Comparison of ENCODE assay signal across 25 mouse cellular contexts in the genomic region with DNA sequence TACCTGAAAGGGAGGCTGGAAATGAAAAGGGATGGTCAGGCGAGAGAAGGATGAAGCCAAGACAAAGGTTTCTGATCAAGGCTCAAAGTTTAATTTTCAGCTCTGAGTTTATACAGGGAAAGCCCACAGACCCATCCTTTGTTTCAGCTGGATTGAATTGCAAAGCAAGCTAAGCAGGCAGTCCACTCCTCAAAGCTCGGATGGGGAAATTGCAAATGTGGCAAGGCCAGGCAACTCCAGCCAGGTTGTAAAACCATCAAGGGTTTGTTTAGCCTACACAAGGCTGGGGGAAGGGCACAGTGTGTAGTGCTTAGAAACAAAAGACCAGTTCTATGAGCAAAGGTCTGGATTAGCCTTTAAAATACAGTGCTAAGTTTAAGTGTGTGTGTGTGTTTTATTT. TPM values are rescaled to one million over a fixed set of nuclear protein-coding genes. Genes with fewer than 3 reads are reported as not detected.
A peak's percentile ranks its signal among the peaks of the same experiment; 100 is the strongest.
DNase-seq lines count a peak whose midpoint lies in the region; ATAC-seq and TF ChIP-seq lines count a peak whose summit lies in the region.
"Had no signal": no experiment of that assay in that cellular context is flagged by ENCODE, and none has a peak within 500 bp of the region (broad histone marks: within the 10 kb centered on the region; RNA-seq: fewer than 3 reads in every experiment).

No protein-coding gene starts in this region.

- H3K27me3 ChIP-seq in forebrain, embryonic 10.5 days (ENCODE audit: poor library complexity, severe bottlenecking), result no peaks in the 10 kb centered on the region
- no peaks in the 10 kb centered on the region for H3K27me3 ChIP-seq in forebrain, postnatal 0 days (ENCODE audit: insufficient read depth, low read length)
- H3K27me3 ChIP-seq in hindbrain, embryonic 13.5 days, result no peaks in the 10 kb centered on the region
- H3K27me3 ChIP-seq in hindbrain, embryonic 16.5 days (replicated peaks; ENCODE audit: control insufficient read depth, insufficient read depth, low read length), result no peaks in the 10 kb centered on the region
- no peaks in the 10 kb centered on the region for H3K27me3 ChIP-seq in limb, embryonic 11.5 days (ENCODE audit: control insufficient read depth, insufficient read depth, low read length)
- H3K27me3 ChIP-seq: embryonic facial prominence, embryonic 15.5 days; stomach, embryonic 15.5 days had no signal

- WGBS in forebrain, embryonic 10.5 days, result 34% methylated on average over 2 of the region's 2 CpGs
- 23% methylated on average over 2 of the region's 2 CpGs for WGBS in forebrain, postnatal 0 days
- WGBS in hindbrain, embryonic 13.5 days, result 17% methylated on average over 2 of the region's 2 CpGs
- 15% methylated on average over 2 of the region's 2 CpGs for WGBS in hindbrain, embryonic 16.5 days
- 15% methylated on average over 2 of the region's 2 CpGs for WGBS in limb, embryonic 11.5 days

- H3K9me3 ChIP-seq in forebrain, embryonic 10.5 days, result no peaks in the 10 kb centered on the region
- no peaks in the 10 kb centered on the region for H3K9me3 ChIP-seq in forebrain, postnatal 0 days (ENCODE audit: low read length)
- H3K9me3 ChIP-seq in hindbrain, embryonic 13.5 days, result no peaks in the 10 kb centered on the region
- H3K9me3 ChIP-seq in hindbrain, embryonic 16.5 days (ENCODE audit: control insufficient read depth, low read length), result no peaks in the 10 kb centered on the region
- no peaks in the 10 kb centered on the region for H3K9me3 ChIP-seq in limb, embryonic 11.5 days (ENCODE audit: control insufficient read depth, low read length)
- H3K9me3 ChIP-seq: embryonic facial prominence, embryonic 15.5 days; stomach, embryonic 15.5 days had no signal

- no peak for DNase-seq in forebrain, embryonic 10.5 days (ENCODE audit: extremely low spot score, low spot score)
- no peak for DNase-seq in forebrain, postnatal 0 days
- DNase-seq in ES-CJ7 (ENCODE audit: low read depth, low spot score), result peak; percentile 89
- DNase-seq in limb, embryonic 11.5 days (ENCODE audit: low spot score), result peak; percentile 46
- no peak for DNase-seq in left cerebral cortex, adult 9 months (ENCODE audit: low spot score in 2 of 2)
- no peak for DNase-seq in kidney, postnatal 14 days
- DNase-seq: adrenal gland, adult 8-10 months; cerebellum, adult 9-11 months; gastrocnemius, postnatal 25 days; kidney, adult 2 months; kidney, postnatal 10 days; layer of hippocampus, postnatal 36 days; lung, adult 18-20 months; lung, postnatal 4 days; thymus, adult 18-20 months; thymus, postnatal 4 days had no signal

- no peaks in the 10 kb centered on the region for H3K36me3 ChIP-seq in forebrain, embryonic 10.5 days (replicated peaks)
- H3K36me3 ChIP-seq in forebrain, postnatal 0 days (ENCODE audit: insufficient read depth), result no peaks in the 10 kb centered on the region
- H3K36me3 ChIP-seq in hindbrain, embryonic 13.5 days, result no peaks in the 10 kb centered on the region
- no peaks in the 10 kb centered on the region for H3K36me3 ChIP-seq in hindbrain, embryonic 16.5 days (ENCODE audit: control insufficient read depth, insufficient read depth, low read length)
- H3K36me3 ChIP-seq in limb, embryonic 11.5 days (ENCODE audit: control insufficient read depth, insufficient read depth, low read length), result no peaks in the 10 kb centered on the region
- H3K36me3 ChIP-seq: embryonic facial prominence, embryonic 15.5 days; stomach, embryonic 15.5 days had no signal

- peak overlapping the region; percentile 44; the same call in 1 of the 2 replicates for H3K27ac ChIP-seq in forebrain, embryonic 10.5 days
- no peak overlapping the region for H3K27ac ChIP-seq in forebrain, postnatal 0 days (ENCODE audit: low read depth, low read length)
- peak overlapping the region; percentile 20; the same call in 1 of the 2 replicates for H3K27ac ChIP-seq in hindbrain, embryonic 13.5 days
- no peak overlapping the region for H3K27ac ChIP-seq in hindbrain, embryonic 16.5 days (ENCODE audit: low read depth, low read length)
- H3K27ac ChIP-seq in limb, embryonic 11.5 days (replicated peaks; ENCODE audit: low read depth, low read length), result peak overlapping the region; percentile 42; the same call in 1 of the 2 replicates
- H3K27ac ChIP-seq: embryonic facial prominence, embryonic 15.5 days; layer of hippocampus, adult 2 months; stomach, embryonic 15.5 days had no signal

- no peak overlapping the region for H3K9ac ChIP-seq in forebrain, postnatal 0 days
- H3K9ac ChIP-seq in hindbrain, embryonic 13.5 days, result no peak overlapping the region
- H3K9ac ChIP-seq in hindbrain, embryonic 16.5 days (ENCODE audit: low read depth, low read length), result no peak overlapping the region
- no peak overlapping the region for H3K9ac ChIP-seq in limb, embryonic 11.5 days (ENCODE audit: low read length)
- H3K9ac ChIP-seq: embryonic facial prominence, embryonic 15.5 days; stomach, embryonic 15.5 days had no signal

- H3K4me3 ChIP-seq in forebrain, embryonic 10.5 days, result no peak overlapping the region
- no peak overlapping the region for H3K4me3 ChIP-seq in forebrain, postnatal 0 days (ENCODE audit: low read depth, low read length)
- no peak overlapping the region for H3K4me3 ChIP-seq in hindbrain, embryonic 13.5 days
- H3K4me3 ChIP-seq in hindbrain, embryonic 16.5 days (ENCODE audit: low read length), result no peak overlapping the region
- H3K4me3 ChIP-seq in limb, embryonic 11.5 days (ENCODE audit: low read depth, low read length), result no peak overlapping the region
- H3K4me3 ChIP-seq: embryonic facial prominence, embryonic 15.5 days; layer of hippocampus, adult 2 months; myocyte; stomach, embryonic 15.5 days had no signal

- ATAC-seq in forebrain, postnatal 0 days, result no peak
- no peak for ATAC-seq in hindbrain, embryonic 13.5 days (ENCODE audit: low FRiP score)
- ATAC-seq in hindbrain, embryonic 16.5 days, result no peak
- ATAC-seq in limb, embryonic 11.5 days (ENCODE audit: insufficient number of reproducible peaks, low FRiP score, low TSS enrichment, low read depth), result no peak
- ATAC-seq: inflammation-experienced regulatory T-cells, adult 6 months had no signal

- peaks cover 25% of the 10 kb centered on the region for H3K4me1 ChIP-seq in forebrain, embryonic 10.5 days
- H3K4me1 ChIP-seq in forebrain, postnatal 0 days (ENCODE audit: insufficient read depth), result no peaks in the 10 kb centered on the region
- peaks cover 10% of the 10 kb centered on the region for H3K4me1 ChIP-seq in hindbrain, embryonic 13.5 days (replicated peaks)
- peaks cover 2% of the 10 kb centered on the region; the same call in 1 of the 2 replicates for H3K4me1 ChIP-seq in hindbrain, embryonic 16.5 days (ENCODE audit: control insufficient read depth, insufficient read depth, low read depth, low read length)
- H3K4me1 ChIP-seq in limb, embryonic 11.5 days (ENCODE audit: control insufficient read depth, insufficient read depth, low read length), result 0 out of 2 replicates have a peak, but pooled peaks cover 7% of the 10 kb centered on the region

- TF ChIP-seq CTCF in forebrain, postnatal 0 days (IDR thresholded peaks at IDR 0.05; ENCODE audit: low read depth), result no peak

- H3K4me2 ChIP-seq in forebrain, postnatal 0 days (ENCODE audit: low read depth), result no peak overlapping the region
- no peak overlapping the region for H3K4me2 ChIP-seq in hindbrain, embryonic 13.5 days
- no peak overlapping the region for H3K4me2 ChIP-seq in hindbrain, embryonic 16.5 days (ENCODE audit: low read length)
- no peak overlapping the region for H3K4me2 ChIP-seq in limb, embryonic 11.5 days (ENCODE audit: low read depth, severe bottlenecking)
- H3K4me2 ChIP-seq: embryonic facial prominence, embryonic 15.5 days; heart, embryonic 11.5 days; liver, embryonic 11.5 days; stomach, embryonic 15.5 days had no signal

RNA-seq across cellular contexts. Expression of gene Apod, which starts 28.4 kb away (rescaled TPM):
- polyA plus RNA-seq in forebrain, embryonic 10.5 days (2016; fragmentation: Nextera tagmentation; extraction: Ambion mirVana), result 16.8 and 24.4 TPM in 2 replicates
- 81.9 and 84.2 TPM in 2 replicates for total RNA-seq in forebrain, postnatal 0 days (2014; rRNA removed)
- polyA plus RNA-seq in forebrain, postnatal 0 days (2015; fragmentation: Nextera tagmentation; extraction: Ambion mirVana), result 179 and 215 TPM in 2 replicates
- polyA plus RNA-seq in hindbrain, embryonic 13.5 days (2015; fragmentation: Nextera tagmentation; extraction: Ambion mirVana), result 62.3 and 64.0 TPM in 2 replicates
- 119 and 120 TPM in 2 replicates for polyA plus RNA-seq in hindbrain, embryonic 16.5 days (2015; fragmentation: Nextera tagmentation; extraction: Ambion mirVana)
- polyA plus RNA-seq in limb, embryonic 11.5 days (2014; fragmentation: Nextera tagmentation; extraction: Ambion mirVana), result 7.8 and 8.8 TPM in 2 replicates
- polyA plus RNA-seq: heart, embryonic 11.5 days; liver, embryonic 11.5 days had no signal

Comparison
In these comparisons a context has a peak if more than half of its experiments do, and no peak if none do; other contexts are left out.
1. H3K27ac ChIP-seq: peak in forebrain, embryonic 10.5 days (single experiment), hindbrain, embryonic 13.5 days (single experiment) and limb, embryonic 11.5 days (single experiment); none in forebrain, postnatal 0 days (single experiment) and hindbrain, embryonic 16.5 days (single experiment).
2. DNase-seq: peak in ES-CJ7 (single experiment) and limb, embryonic 11.5 days (single experiment); none in forebrain, embryonic 10.5 days (single experiment), forebrain, postnatal 0 days (single experiment), left cerebral cortex, adult 9 months (0 of 2) and kidney, postnatal 14 days (single experiment).